Comparison of ENCODE assay signal across 7 mouse cellular contexts in the genomic region with DNA sequence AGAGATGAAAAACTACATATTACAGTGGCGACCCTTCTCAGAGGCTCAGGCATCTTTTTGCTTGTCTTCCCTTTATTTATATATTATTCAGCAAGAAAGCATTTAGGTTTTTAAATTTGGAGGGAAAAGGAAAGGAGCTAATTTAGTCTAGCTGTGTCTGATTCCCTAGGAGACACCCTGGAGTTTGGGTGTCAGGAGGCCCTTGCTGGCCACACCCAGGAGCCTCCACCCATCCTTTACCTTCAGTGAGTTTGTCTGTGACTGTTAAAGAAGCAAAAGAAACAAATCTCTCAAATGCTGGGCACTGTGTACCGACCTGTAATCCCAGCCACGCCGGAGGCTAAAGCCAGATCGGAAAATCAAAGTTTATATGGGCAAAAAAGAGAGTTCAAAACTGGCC.
DNase-seq lines count a peak whose midpoint lies in the region; ATAC-seq and TF ChIP-seq lines count a peak whose summit lies in the region.

No protein-coding gene starts in this region.

- no peaks in the 10 kb centered on the region for H3K27me3 ChIP-seq in kidney, adult 2 months (replicated peaks; ENCODE audit: control insufficient read depth, insufficient read depth, low read length)
- H3K27me3 ChIP-seq in embryonic facial prominence, embryonic 10.5 days (replicated peaks; ENCODE audit: low read depth, poor library complexity, severe bottlenecking): no peaks in the 10 kb centered on the region
- no peaks in the 10 kb centered on the region for H3K27me3 ChIP-seq in hindbrain, postnatal 0 days (ENCODE audit: insufficient read depth, low read length)
- no peaks in the 10 kb centered on the region for H3K27me3 ChIP-seq in midbrain, postnatal 0 days (ENCODE audit: insufficient read depth, low read length)

- DNase-seq in kidney, adult 2 months: peak; percentile 4
- DNase-seq in kidney, adult 18-20 months: no peak
- no peak for DNase-seq in embryonic facial prominence, embryonic 10.5 days (ENCODE audit: low spot score)
- no peak for DNase-seq in hindbrain, postnatal 0 days (ENCODE audit: low spot score)
- no peak for DNase-seq in midbrain, postnatal 0 days (ENCODE audit: low spot score)
- DNase-seq in ovary, adult 18-20 months (ENCODE audit: low spot score): no peak

- H3K9me3 ChIP-seq in embryonic facial prominence, embryonic 10.5 days: no peaks in the 10 kb centered on the region
- no peaks in the 10 kb centered on the region for H3K9me3 ChIP-seq in hindbrain, postnatal 0 days (ENCODE audit: low read length)
- no peaks in the 10 kb centered on the region for H3K9me3 ChIP-seq in midbrain, postnatal 0 days (ENCODE audit: low read length)

- H3K4me1 ChIP-seq in kidney, adult 2 months (ENCODE audit: control insufficient read depth, insufficient read depth, low read length): peaks cover 25% of the 10 kb centered on the region
- no peaks in the 10 kb centered on the region for H3K4me1 ChIP-seq in embryonic facial prominence, embryonic 10.5 days
- no peaks in the 10 kb centered on the region for H3K4me1 ChIP-seq in hindbrain, postnatal 0 days (ENCODE audit: insufficient read depth, low read length)
- H3K4me1 ChIP-seq in midbrain, postnatal 0 days (ENCODE audit: insufficient read depth, low read length): no peaks in the 10 kb centered on the region

- TF ChIP-seq POLR2A in kidney, adult 2 months (IDR thresholded peaks at IDR 0.05; ENCODE audit: low read depth, low read length): no peak

- no peak for ATAC-seq in hindbrain, postnatal 0 days
- ATAC-seq in midbrain, postnatal 0 days (ENCODE audit: low FRiP score): no peak
- ATAC-seq in megakaryocyte progenitor cell, adult 5-6 weeks (replicated peaks; ENCODE audit: poor library complexity): no peak

- H3K9ac ChIP-seq in hindbrain, postnatal 0 days (replicated peaks; ENCODE audit: low read length): no peak overlapping the region
- no peak overlapping the region for H3K9ac ChIP-seq in midbrain, postnatal 0 days (replicated peaks; ENCODE audit: low read length, poor library complexity, severe bottlenecking)

- 77% methylated on average over 5 of the region's 5 CpGs for WGBS in kidney, adult 2 months
- WGBS in embryonic facial prominence, embryonic 10.5 days: 81% methylated on average over 5 of the region's 5 CpGs
- WGBS in hindbrain, postnatal 0 days: 89% methylated on average over 5 of the region's 5 CpGs
- WGBS in midbrain, postnatal 0 days: 86% methylated on average over 5 of the region's 5 CpGs

- peak overlapping the region; percentile 82 for H3K27ac ChIP-seq in kidney, adult 2 months (ENCODE audit: insufficient read depth, low read depth, low read length)
- H3K27ac ChIP-seq in embryonic facial prominence, embryonic 10.5 days (replicated peaks): no peak overlapping the region
- H3K27ac ChIP-seq in hindbrain, postnatal 0 days: no peak overlapping the region
- H3K27ac ChIP-seq in midbrain, postnatal 0 days (ENCODE audit: low read depth, low read length): no peak overlapping the region

- H3K4me2 ChIP-seq in hindbrain, postnatal 0 days (ENCODE audit: low read depth, low read length): 0 out of 2 replicates have a peak overlapping the region, but pooled peaks have one; percentile 19
- H3K4me2 ChIP-seq in midbrain, postnatal 0 days (ENCODE audit: low read depth, low read length, poor library complexity, severe bottlenecking): peak overlapping the region; percentile 15; the same call in 1 of the 2 replicates

- no peaks in the 10 kb centered on the region for H3K36me3 ChIP-seq in kidney, adult 2 months (ENCODE audit: control insufficient read depth, insufficient read depth, low read length)
- no peaks in the 10 kb centered on the region for H3K36me3 ChIP-seq in embryonic facial prominence, embryonic 10.5 days (replicated peaks)
- no peaks in the 10 kb centered on the region for H3K36me3 ChIP-seq in hindbrain, postnatal 0 days (ENCODE audit: insufficient read depth, low read length)
- H3K36me3 ChIP-seq in midbrain, postnatal 0 days (ENCODE audit: insufficient read depth, low read length): no peaks in the 10 kb centered on the region

- no peak overlapping the region for H3K4me3 ChIP-seq in kidney, adult 2 months (ENCODE audit: insufficient read depth, low read depth, low read length)
- peak overlapping the region; percentile 38; the same call in 1 of the 2 replicates for H3K4me3 ChIP-seq in embryonic facial prominence, embryonic 10.5 days
- no peak overlapping the region for H3K4me3 ChIP-seq in hindbrain, postnatal 0 days (ENCODE audit: low read length)
- H3K4me3 ChIP-seq in midbrain, postnatal 0 days (ENCODE audit: low read depth, low read length): no peak overlapping the region

- TF ChIP-seq CTCF in kidney, adult 2 months (conservative IDR thresholded peaks at IDR 0.05; ENCODE audit: insufficient read depth, insufficient read length, low read depth, low read length): no peak
- TF ChIP-seq CTCF in hindbrain, postnatal 0 days (IDR thresholded peaks at IDR 0.05; ENCODE audit: low read depth): no peak
- no peak for TF ChIP-seq CTCF in midbrain, postnatal 0 days (IDR thresholded peaks at IDR 0.05)
